Mouse (Mus musculus): ENCODE data around the gene Gm5617.
"Not testable (repeated sequence)": the region's sequence is repeated elsewhere in the genome, so short reads cannot be mapped to it uniquely, and the experiment has no call there.

The Gm5617 gene

DNA sequence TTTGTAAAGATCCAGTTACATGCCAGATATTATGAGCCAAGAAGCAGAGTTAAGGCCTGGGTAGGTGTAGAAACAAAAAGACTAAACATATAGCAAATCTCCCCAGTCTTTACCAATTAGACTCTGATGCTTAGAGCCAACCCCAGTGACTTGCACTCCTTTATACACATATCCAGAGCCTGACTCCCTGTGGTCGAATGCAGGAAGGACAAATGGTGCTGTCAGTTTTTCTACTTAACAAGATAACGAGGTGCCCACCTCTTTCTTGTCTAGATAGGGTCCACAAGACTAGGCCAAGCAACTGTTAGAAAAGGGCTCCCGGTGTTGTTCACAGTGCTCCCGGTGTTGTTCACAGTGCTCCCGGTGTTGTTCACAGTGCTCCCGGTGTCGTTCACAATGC is 6.0 kb downstream of the Gm5617 start:
- DNase-seq (ENCODE audit: low spot score in 2 of 2), result no peak

DNA sequence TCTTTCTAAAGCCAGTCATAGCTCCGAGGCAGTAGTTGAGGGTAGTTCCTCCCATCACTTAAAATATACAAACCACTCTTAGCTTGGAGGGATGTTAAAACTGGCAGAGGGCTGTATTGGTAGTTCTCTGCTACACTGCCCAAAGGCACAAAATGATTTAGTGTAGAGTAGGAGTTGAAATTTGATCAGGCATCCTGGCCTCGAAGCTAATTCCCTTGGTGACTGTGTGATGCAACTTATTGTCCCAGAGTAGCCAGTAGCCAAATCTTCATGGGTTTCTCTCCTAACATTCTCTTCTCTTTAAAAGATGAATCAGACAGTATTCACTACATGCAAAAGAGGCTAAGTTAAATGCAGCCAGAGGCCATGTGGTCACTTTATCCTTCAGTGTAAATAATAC is 7.8 kb downstream of the Gm5617 start:
- DNase-seq (ENCODE audit: low spot score in 2 of 2), result no peak

DNA sequence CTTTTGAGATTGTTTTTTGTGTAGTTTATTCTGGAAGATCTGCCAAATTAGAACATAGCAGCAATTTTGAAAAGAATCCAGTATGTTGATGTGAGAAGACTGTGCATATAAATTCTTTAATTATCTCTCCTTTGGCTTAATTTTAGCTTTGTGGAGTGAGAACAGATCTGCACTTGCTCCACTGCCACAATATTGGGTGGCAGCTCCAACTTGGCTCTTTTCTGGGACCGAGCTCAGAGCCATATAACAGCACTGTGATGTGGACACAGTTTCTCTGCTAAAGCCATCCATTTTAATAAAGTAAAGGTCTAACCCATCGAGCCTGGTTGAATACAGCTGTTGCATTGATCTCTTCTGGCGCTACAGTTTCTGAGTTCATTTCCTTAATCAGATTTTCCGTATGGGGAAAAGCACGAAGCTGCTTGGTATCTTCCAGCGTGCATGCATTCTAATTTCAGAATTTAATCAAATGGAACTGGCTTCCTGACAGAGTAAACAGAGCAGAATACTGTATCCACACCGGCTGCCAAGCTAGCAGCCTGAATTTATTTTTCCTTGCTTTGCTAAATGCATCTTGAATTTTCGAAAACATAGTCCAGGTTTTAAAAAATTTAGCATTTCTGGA is 9.6 kb downstream of the Gm5617 start:
- no peak for DNase-seq (ENCODE audit: low spot score in 2 of 2)

DNA sequence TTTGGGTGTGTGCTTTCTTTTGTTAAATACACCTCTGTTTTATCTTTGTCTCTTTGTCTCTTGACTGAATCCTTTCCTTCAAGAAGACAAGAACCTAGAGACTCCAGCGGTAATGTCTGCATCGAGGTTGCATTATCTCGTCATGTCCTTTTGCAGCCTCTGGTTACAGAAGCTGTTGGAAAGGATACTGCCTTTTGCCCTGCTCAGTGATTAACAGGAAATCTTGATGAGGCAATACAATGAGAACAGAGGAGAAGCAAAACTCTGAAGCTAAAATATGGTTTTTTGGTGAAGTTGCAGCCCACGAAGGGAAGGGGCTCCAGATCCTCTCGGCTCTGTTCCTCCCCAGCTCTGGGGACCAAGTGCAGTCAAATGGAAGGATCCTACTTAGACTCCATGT is 14.9 kb downstream of the Gm5617 start:
- DNase-seq (ENCODE audit: low spot score in 2 of 2), result no peak

DNA sequence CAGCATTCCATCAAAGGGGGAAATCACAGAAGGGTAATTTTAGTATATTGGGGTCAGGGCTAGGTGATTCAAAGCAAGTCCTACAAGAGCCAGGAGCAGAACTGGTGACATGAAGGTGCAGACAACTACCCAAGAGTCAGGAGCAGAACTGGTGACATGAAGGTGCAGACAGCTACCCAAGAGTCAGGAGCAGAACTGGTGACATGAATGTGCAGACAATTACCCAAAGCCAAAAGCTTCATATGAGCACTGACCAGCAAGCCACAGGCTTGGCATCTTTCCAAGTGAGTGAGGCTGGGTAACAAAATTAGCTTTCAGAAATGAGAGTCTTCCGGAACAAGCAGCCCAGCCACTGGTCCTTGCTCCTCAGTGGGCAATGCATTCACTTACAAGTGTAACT is 20.1 kb downstream of the Gm5617 start:
- no peak for DNase-seq (ENCODE audit: low spot score in 2 of 2)

DNA sequence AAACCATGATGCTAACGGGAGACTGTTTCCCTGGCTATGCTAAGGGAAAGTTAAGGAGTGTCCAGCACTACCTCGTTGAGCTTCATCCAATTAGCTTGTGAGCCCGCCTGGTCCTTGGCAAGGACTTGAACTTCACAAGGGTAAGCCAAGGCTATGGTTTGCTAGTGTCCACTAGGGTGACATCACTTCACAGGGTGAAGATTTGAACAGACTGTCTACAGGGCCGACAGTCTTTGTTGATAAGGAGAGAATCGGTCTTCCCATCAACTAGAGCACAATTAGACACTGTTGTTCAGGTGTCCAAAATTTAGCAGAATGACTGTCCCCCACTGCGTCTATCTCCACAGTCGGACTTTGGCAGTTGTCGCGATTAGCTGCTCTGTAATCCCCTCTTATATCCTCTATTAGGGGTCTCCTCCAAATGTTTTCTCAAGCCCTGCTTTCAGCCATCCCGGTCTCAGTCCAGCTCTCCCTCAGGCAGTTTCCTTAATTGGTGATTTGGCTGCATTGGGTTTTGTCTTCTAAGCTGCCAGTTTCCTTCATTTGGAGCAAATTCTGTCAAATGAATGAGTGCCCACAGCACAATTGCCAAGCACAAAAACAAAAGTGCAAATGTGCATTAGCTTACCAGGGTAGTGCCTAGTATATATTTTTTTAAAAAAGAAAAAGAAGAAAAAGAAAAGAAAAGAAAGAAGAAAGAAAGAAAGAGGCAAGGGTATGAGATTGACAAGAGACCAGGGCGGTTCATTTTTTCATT is 21.6 kb downstream of the Gm5617 start:
- no peak for DNase-seq (ENCODE audit: low spot score in 2 of 2)

DNA sequence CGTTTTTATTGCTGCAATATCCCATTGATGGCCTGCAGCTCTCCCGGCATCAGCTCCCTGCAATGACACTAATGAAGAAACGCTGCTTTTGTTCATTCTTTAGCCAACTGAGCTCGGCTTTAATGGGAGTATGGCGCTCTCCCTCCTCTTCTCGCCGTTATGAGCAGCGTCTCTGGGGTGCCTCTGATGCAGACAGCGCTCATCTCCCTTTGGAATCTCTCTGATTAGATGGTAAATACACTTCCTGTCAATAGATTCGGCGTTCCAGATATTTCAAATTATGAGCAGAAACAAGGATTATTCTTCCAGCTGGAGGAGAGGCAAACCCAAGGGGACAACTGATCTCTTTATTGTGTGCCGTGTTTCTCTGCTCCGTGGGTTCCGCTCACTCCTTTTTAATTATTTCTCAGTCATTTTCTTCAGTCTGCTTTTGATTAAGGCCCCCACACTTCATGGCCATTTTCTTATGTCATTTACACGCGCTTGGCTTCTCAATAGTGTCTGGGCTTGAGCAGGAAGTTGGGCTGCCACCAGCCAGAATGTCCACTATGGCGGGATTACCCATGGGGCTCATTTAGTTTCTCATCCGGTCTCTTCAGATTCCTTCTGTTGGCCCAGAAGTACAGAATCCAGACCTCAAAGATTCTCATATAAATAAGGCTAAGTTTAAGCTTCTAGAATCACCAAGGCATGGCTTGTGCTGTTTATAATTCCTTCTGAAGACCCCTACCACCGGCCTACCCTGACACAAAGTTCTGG is 22.3 kb downstream of the Gm5617 start:
- no peak for DNase-seq (ENCODE audit: low spot score in 2 of 2)

DNA sequence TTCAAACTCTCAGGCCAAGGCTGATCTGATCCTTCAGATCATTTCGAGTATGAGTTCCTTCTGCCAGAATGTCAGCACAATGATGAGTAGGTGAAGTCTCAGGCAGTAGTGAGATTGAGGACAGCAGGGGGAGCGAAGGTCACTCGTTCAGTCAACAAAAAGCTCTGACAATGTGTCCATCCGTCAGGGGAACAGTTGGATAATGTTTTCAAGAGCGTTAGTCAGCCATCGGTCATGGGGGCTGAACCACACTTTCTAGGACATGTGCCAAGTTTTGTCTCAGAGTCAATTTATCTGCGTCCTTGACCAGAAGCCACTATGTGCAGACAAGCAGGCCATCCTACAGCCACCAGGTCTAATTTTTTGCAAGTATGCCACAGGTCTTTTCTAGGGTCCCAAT is 25.2 kb downstream of the Gm5617 start:
- not testable (repeated sequence) for DNase-seq (ENCODE audit: low spot score in 2 of 2)

DNA sequence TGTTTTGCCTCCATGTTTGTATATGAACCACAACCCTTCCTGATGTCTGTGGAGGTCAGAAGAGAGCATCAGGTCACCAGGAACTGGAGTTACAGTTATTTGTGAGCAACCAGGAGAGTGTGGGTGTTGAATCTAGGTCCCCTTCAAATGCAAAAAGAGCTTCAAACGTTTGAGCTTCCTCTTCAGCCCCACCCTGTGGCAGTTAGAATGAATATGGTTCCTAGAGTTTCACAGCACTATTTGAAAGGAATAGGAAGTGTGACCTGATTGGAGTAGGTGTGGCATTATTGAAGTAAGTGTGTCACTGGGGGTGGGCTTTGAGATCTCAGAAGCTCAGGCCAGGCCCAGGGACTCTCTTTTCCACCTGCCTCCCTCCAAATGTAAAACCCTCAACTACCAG is 30.3 kb downstream of the Gm5617 start:
- DNase-seq (ENCODE audit: low spot score in 2 of 2), result no peak

DNA sequence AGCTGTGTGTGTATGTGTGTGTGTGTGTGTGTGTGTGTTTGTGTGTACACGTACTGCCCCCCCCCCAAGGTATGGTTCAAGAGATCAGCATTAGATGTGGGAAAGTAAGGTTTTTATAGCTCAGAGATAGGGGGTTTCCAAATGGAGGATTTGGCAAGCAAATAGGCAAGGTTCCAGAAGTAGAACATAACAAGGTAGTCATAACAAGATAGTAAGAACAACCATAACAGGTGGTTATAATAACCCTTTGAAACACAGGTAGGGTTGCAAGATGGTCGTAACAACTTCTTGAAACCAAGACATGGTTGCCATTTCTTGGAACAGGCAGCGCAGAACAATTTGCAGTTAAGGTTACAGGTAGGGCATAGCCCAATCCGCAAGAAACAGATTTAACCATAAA is 31.3 kb downstream of the Gm5617 start:
- no peak for DNase-seq (ENCODE audit: low spot score in 2 of 2)

DNA sequence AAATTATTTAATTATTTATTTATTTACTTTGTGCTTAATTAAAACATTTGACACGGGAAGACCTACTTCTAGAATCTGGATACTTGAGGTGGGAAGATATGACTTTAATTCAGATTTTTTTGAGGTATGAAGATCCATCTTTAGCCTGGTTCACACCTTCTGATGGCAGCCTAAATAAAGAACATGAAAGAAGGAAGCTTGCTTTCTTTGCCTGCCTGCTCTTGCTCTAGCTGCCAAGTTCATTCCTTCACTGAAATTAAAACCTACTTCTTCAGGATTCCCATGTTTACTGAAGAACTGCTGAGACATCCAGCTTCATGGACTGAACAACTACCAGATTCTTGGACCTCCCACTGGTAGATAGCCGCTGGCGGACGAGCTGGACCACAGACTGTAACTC is 36.1 kb downstream of the Gm5617 start:
- no peak for DNase-seq (ENCODE audit: low spot score in 2 of 2)

DNA sequence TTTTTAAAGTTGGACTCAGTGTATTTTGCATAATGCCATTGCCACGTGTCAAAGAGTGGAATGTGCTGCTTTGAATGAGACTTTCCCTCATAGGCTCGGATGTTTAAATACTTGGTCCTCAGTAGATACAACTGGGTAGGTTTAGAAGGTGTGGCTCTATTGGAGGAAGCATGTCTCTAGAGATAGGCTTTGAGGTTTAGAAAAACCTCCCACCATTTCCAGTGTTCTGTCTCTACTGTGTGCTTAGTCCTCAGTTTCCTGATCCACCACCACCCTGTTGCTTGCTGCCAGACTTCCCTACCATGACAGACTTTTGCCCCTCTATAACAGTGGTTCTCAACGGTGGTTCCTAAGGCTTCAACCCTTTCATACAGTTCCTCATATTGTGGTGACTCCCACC is 37.0 kb downstream of the Gm5617 start:
- no peak for DNase-seq (ENCODE audit: low spot score in 2 of 2)

DNA sequence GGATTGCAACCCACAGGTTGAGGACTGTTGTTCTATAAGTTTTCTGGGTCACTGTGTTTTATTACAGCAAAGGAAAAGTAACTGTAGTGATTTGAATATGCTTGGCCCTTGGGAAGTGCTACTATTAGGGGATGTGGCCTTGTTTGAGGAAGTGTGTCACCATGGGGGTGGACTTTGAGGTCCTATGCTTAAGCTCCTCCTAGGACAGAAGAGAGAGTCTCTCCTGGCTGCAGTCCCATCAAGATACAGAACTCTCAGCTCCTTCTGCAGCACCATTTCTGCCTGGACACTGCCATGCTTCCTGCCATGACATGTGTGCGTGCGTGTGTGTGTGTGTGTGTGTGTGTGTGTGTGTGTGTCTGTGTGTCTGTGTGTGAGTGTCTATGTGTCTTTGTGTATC is 37.5 kb downstream of the Gm5617 start:
- DNase-seq (ENCODE audit: low spot score in 2 of 2), result no peak

DNA sequence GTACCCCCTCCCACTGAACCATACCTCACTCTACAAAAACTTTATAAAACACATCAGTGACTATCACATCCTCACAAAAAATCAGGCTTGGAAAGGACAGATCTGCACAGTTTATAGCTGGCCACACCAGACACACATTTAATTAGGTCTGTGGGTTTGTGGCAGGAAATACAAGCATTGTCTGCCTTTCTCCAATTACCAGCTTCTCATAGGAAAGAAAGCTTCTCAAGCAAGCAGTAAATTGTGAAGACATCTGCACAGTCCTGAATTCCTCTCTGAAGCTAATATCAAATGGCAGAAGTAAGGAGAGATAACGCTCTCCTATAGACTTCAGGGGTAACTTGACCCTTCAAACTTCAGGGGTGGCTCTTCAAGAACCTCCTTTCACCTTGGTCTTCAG is 41.2 kb downstream of the Gm5617 start:
- no peak for DNase-seq (ENCODE audit: low spot score in 2 of 2)

DNA sequence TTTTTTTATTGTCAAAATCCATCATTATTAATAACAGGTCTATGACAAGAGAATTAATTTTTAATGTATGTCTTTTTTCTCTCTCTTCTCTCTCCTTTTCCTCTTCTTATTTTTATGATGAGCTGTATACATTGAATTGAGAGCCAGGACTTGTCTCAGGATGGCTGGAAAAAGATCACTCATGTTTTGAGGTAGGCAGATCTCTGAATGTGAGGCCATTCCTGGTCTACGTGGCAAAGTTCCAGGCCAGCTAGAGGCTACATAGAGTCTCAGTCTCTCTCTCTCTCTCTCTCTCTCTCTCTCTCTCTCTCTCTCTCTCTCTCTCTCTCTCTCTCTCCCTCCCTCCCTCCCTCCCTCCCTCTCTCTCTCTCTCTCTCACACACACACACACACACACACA is 42.4 kb downstream of the Gm5617 start:
- not testable (repeated sequence) for DNase-seq (ENCODE audit: low spot score in 2 of 2)

DNA sequence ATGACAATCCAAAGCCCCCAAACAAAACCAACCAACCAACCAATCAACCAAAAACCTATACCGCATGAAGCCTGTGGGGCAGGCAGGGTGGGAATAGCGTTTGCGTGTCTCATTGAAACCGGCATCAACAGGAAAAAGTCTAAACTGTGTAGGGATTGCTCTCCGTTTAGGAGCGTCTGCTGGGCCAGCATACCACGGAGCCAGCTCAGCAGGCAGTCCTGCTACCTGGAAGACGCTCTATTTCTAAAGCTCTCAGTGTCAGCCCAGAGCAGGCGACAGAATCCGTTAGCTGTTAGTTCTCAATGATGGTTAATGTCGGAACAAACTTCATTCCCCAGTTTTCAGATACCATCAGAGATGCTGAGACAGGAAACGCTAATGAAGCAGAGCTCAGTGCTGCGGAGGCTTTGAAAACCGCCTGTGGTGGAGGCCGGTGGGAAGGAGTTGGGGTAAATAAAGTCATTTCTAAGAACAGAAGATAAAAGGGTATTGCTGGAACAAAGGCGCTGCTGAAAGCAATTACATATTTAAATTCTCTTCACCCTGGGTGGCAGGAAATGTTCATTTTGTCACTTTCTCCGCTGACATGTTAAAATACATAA is 42.9 kb downstream of the Gm5617 start:
- no peak for DNase-seq (ENCODE audit: low spot score in 2 of 2)

DNA sequence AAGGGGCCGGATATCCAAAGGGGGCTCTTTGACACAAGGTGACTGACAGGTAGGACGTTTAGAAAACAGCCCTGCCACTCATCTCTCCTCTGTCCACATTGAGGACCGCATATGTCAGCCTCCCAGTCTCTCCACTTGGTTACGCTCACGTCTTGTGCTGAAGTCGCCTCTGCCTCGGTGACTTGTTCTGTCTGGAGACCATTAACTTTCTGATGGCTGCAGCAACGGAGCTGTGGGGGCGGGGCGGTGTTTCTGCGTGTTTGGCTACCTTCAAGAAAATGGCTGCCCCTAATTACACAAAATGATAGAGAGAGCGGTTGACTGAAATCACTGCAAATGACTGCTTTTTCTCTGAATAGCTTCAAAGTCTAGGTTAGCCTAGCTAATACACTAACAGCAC is 43.4 kb downstream of the Gm5617 start:
- DNase-seq (ENCODE audit: low spot score in 2 of 2), result no peak
